Mouse (Mus musculus) adrenal gland, adult (tissue): Measurements from ENCODE around the gene Rhox3g.
"Not testable (repeated sequence)": the region's sequence is repeated elsewhere in the genome, so short reads cannot be mapped to it uniquely, and the experiment has no call there.

ENCODE experiments used
- DNase-seq, 2 experiments: peaks; one replicate each; pipeline ENCODE4 v3.0.0; 2022 to 2023; ENCODE audit warnings: low spot score in 1 of 2; ENCODE audit not compliant: inconsistent age in 2 of 2

Rhox3g gene

GRCm38 (mm10) chrX:37628512-37628911 lies at the start of gene Rhox3g:
TSS of gene Rhox3g (minus strand) at chrX:37628612.
- DNase-seq, result not testable (repeated sequence)

DNA sequence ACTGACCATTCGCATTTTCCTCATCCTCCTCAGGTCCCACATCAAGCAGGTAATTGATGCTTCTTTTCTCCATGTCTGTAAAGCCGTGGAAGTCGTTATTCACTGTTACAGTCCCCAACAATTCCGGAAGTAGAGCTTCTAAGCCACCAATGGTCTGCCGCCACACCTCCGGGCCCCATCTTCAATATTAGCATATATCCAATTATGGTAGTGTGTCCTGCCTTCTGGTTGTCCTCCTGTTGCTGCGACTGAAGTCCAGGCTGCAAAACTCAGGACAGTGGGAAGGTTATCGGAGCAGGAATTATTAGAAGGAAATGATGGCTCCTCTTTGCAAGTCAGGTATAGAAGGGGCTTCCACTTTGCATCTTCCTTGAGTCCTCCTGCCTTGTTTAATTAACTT lies 44.8 kb upstream of the Rhox3g start, which contains the start of gene Rhox2h:
Rhox2h (minus strand) TSS at position 101 of the 400 bp plus-strand sequence.
- DNase-seq, result not testable (repeated sequence)

DNA sequence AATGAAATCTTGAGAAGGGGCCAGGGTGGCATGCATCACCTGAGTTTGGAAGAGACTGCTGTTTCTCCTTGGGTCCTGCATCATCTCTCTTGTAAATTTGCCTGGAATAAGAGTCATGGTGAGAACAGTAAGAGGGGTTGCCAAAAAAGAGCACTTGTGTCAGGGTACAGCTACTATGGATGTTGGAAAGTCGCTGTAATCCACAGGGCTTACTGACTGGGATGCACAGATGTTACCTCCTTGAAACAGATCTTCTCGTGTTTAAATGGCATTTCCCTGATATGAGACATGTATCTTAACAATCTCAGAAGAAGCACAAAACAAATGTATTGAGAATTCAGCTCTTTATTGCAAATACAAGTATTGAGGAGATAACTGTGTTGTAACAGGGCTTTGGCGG lies 40.3 kb upstream of the Rhox3g start, which contains the start of gene Rhox3h:
Rhox3h (minus strand) TSS at position 101 of the 400 bp plus-strand sequence.
- DNase-seq, result not testable (repeated sequence)

GRCm38 (mm10) chrX:37651227-37651626 lies 22.8 kb upstream of the Rhox3g start, which contains the start of gene Rhox4g:
TSS of gene Rhox4g (minus strand) at chrX:37651327.
- not testable (repeated sequence) for DNase-seq

- not testable (repeated sequence) for DNase-seq
Observed at GRCm38 (mm10) chrX:37643370-37643769, 15.0 kb upstream of the Rhox3g start, which contains the start of gene Rhox2g. TSS of gene Rhox2g (minus strand) at chrX:37643470.

DNA sequence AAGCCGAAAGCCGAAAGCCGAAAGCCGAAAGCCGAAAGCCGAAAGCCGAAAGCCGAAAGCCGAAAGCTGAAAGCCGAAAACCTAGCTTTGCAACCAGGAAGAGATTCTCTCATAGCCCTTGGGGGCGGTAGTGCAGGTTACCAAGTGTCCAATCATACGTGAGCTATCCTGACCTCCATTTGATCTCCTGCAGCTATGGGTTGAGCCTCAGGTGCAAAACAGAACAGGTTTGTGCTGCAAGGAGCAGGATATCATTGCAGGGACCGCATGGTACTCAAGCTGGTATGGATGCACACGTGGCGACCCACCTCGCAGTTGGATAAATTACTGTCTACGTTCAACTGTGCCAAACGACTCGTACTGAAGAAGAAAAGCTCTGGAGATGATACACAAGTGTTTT lies 20.8 kb downstream of the Rhox3g start, which contains the start of gene Rhox4f:
Rhox4f (minus strand) TSS at position 101 of the 400 bp plus-strand sequence.
- not testable (repeated sequence) for DNase-seq

GRCm38 (mm10) chrX:37580692-37581091 lies 47.7 kb downstream of the Rhox3g start, which contains the start of gene Rhox3f:
TSS of gene Rhox3f (plus strand) at chrX:37580992.
- DNase-seq, result not testable (repeated sequence)
